Mouse (Mus musculus) lung, adult 2 months (tissue): Measurements from ENCODE around the gene Alpk1.

Source experiments
- CTCF ChIP-seq: fragments of 200-500 bp; IDR thresholded peaks from 2 replicates; pipeline ENCODE4 v1.5.1; 2011; ENCODE audit warnings: mild to moderate bottlenecking, low read length, control low read depth; ENCODE audit not compliant: insufficient read depth
- POLR2A ChIP-seq: fragments of 200-500 bp; IDR thresholded peaks from 2 replicates; pipeline ENCODE4 v1.6.1; 2011; ENCODE audit warnings: low read depth, mild to moderate bottlenecking, control low read depth, low read length, borderline replicate concordance; ENCODE audit errors: extremely low read depth

- no peak for TF ChIP-seq POLR2A
- TF ChIP-seq CTCF = no peak
Measured at GRCm38 (mm10) chr3:127749266-127749665, 31.1 kb downstream of the Alpk1 start.
